Mouse (Mus musculus): ENCODE results near the gene Cdh3.

- no peak for TF ChIP-seq CTCF (IDR thresholded peaks at IDR 0.05; ENCODE audit: low read depth, low read length)
- TF ChIP-seq POLR2A (IDR thresholded peaks at IDR 0.05; ENCODE audit: insufficient read depth, low read length), result no peak
- no peak for TF ChIP-seq EP300 (IDR thresholded peaks at IDR 0.05; ENCODE audit: insufficient read depth, low read depth, low read length)
Observed at GRCm38 (mm10) chr8:106585671-106586037, 75.0 kb downstream of the Cdh3 start.
